13 mouse cellular contexts compared by ENCODE assay signal in genomic region chr5:35176112-35176848, GRCm38 (mm10).
DNase-seq lines count a peak whose midpoint lies in the region; ATAC-seq and TF ChIP-seq lines count a peak whose summit lies in the region.
"Had no signal": no experiment of that assay in that cellular context is flagged by ENCODE, and none has a peak within 500 bp of the region (broad histone marks: within the 10 kb centered on the region; RNA-seq: fewer than 3 reads in every experiment).

No protein-coding gene starts in this region.

- no peak for TF ChIP-seq EP300 in liver, postnatal 0 days (IDR thresholded peaks at IDR 0.05; ENCODE audit: low read depth)

- H3K9ac ChIP-seq in liver, postnatal 0 days (replicated peaks) = no peak overlapping the region
- H3K9ac ChIP-seq in intestine, embryonic 15.5 days = no peak overlapping the region
- H3K9ac ChIP-seq: forebrain, embryonic 12.5 days; lung, embryonic 15.5 days; midbrain, embryonic 13.5 days; neural tube, embryonic 15.5 days had no signal

- 40% methylated on average over 13 of the region's 13 CpGs for whole genome bisulfite sequencing in liver, postnatal 0 days (ENCODE audit: insufficient replicate concordance)
- WGBS in intestine, embryonic 15.5 days = 38% methylated on average over 13 of the region's 13 CpGs
- 19% methylated on average over 13 of the region's 13 CpGs for WGBS in small intestine, adult 2 months

- no peaks in the 10 kb centered on the region for H3K27me3 ChIP-seq in liver, postnatal 0 days (ENCODE audit: insufficient read depth, low read length)
- H3K27me3 ChIP-seq in intestine, embryonic 15.5 days (replicated peaks) = no peaks in the 10 kb centered on the region
- H3K27me3 ChIP-seq in small intestine, adult 2 months (ENCODE audit: control insufficient read depth, insufficient read depth, low read length) = no peaks in the 10 kb centered on the region
- H3K27me3 ChIP-seq: forebrain, embryonic 12.5 days; lung, embryonic 15.5 days; midbrain, embryonic 13.5 days; neural tube, embryonic 15.5 days had no signal

- no peak overlapping the region for H3K27ac ChIP-seq in liver, postnatal 0 days (ENCODE audit: low read depth)
- no peak overlapping the region for H3K27ac ChIP-seq in intestine, embryonic 15.5 days
- H3K27ac ChIP-seq in small intestine, adult 2 months (ENCODE audit: insufficient read depth, low read depth, low read length) = no peak overlapping the region
- H3K27ac ChIP-seq: forebrain, embryonic 12.5 days; lung, embryonic 15.5 days; midbrain, embryonic 13.5 days; neural tube, embryonic 15.5 days had no signal

- ATAC-seq in liver, postnatal 0 days = no peak
- peak; percentile 68 for ATAC-seq in intestine, embryonic 15.5 days
- ATAC-seq: midbrain, embryonic 13.5 days had no signal

- no peak overlapping the region for H3K4me2 ChIP-seq in liver, postnatal 0 days (ENCODE audit: low read depth, low read length)
- no peak overlapping the region for H3K4me2 ChIP-seq in intestine, embryonic 15.5 days (replicated peaks)
- H3K4me2 ChIP-seq: forebrain, embryonic 12.5 days; lung, embryonic 15.5 days; midbrain, embryonic 13.5 days; neural tube, embryonic 15.5 days had no signal

- no peaks in the 10 kb centered on the region for H3K36me3 ChIP-seq in liver, postnatal 0 days (replicated peaks; ENCODE audit: insufficient read depth, low read length)
- no peaks in the 10 kb centered on the region for H3K36me3 ChIP-seq in intestine, embryonic 15.5 days
- no peaks in the 10 kb centered on the region for H3K36me3 ChIP-seq in small intestine, adult 2 months (ENCODE audit: control insufficient read depth, insufficient read depth, low read length)
- H3K36me3 ChIP-seq: forebrain, embryonic 12.5 days; lung, embryonic 15.5 days; midbrain, embryonic 13.5 days; neural tube, embryonic 15.5 days had no signal

- TF ChIP-seq CTCF in liver, postnatal 0 days (IDR thresholded peaks at IDR 0.05; ENCODE audit: low read depth) = no peak
- no peak for TF ChIP-seq CTCF in small intestine, adult 2 months (IDR thresholded peaks at IDR 0.05; ENCODE audit: extremely low read depth, insufficient read length, insufficient replicate concordance, low read depth, low read length)

- TF ChIP-seq POLR2A in small intestine, adult 2 months (IDR thresholded peaks at IDR 0.05; ENCODE audit: low read depth, low read length) = no peak

- no peaks in the 10 kb centered on the region for H3K4me1 ChIP-seq in liver, postnatal 0 days (ENCODE audit: insufficient read depth)
- H3K4me1 ChIP-seq in intestine, embryonic 15.5 days (replicated peaks) = no peaks in the 10 kb centered on the region
- H3K4me1 ChIP-seq in small intestine, adult 2 months (ENCODE audit: control insufficient read depth, insufficient read depth, insufficient read length, low read length) = no peaks in the 10 kb centered on the region
- H3K4me1 ChIP-seq: forebrain, embryonic 12.5 days; lung, embryonic 15.5 days; midbrain, embryonic 13.5 days had no signal

- peak; percentile 69 for DNase-seq in liver
- DNase-seq in liver, postnatal 0 days = no peak
- peak; percentile 20 for DNase-seq in MN1 (ENCODE audit: low spot score)
- DNase-seq in cerebellum, postnatal 25 days = no peak
- DNase-seq in cerebellum, postnatal 36 days = no peak
- no peak for DNase-seq in kidney, adult 8-10 months
- DNase-seq: heart, postnatal 36 days had no signal

- no peaks in the 10 kb centered on the region for H3K9me3 ChIP-seq in liver, postnatal 0 days (ENCODE audit: low read length)
- no peaks in the 10 kb centered on the region for H3K9me3 ChIP-seq in intestine, embryonic 15.5 days
- H3K9me3 ChIP-seq: forebrain, embryonic 12.5 days; lung, embryonic 15.5 days; midbrain, embryonic 13.5 days; neural tube, embryonic 15.5 days had no signal

- H3K4me3 ChIP-seq in liver, postnatal 0 days (ENCODE audit: low read depth, low read length) = no peak overlapping the region
- H3K4me3 ChIP-seq in intestine, embryonic 15.5 days (replicated peaks) = no peak overlapping the region
- 0 out of 2 replicates have a peak overlapping the region, but pooled peaks have one; percentile 12 for H3K4me3 ChIP-seq in small intestine, adult 2 months (ENCODE audit: low read depth, low read length)
- H3K4me3 ChIP-seq: forebrain, embryonic 12.5 days; lung, embryonic 15.5 days; midbrain, embryonic 13.5 days; neural tube, embryonic 15.5 days had no signal

Comparison
In these comparisons a context has a peak if more than half of its experiments do, and no peak if none do; other contexts are left out.
1. DNase-seq: peak in liver (single experiment) and MN1 (single experiment); none in liver, postnatal 0 days (single experiment), cerebellum, postnatal 25 days (0 of 2), cerebellum, postnatal 36 days (0 of 2) and kidney, adult 8-10 months (0 of 2).